Mouse (Mus musculus) C2C12 (cell line): ENCODE measurements around the gene Ikbke. TPM values are rescaled to one million over a fixed set of nuclear protein-coding genes. Genes with fewer than 3 reads are reported as not detected.
A peak's percentile ranks its signal among the peaks of the same experiment; 100 is the strongest.

Experiments used
- H3K27me3 ChIP-seq: one replicate; pipeline ENCODE4 v1.6.1; 2011; ENCODE audit not compliant: control insufficient read depth, insufficient read depth, insufficient read length
- H3K36me3 ChIP-seq: one replicate; pipeline ENCODE4 v1.6.1; 2011; ENCODE audit not compliant: control insufficient read depth, insufficient read depth
- H3K4me3 ChIP-seq: one replicate; pipeline ENCODE4 v1.5.1; 2011; ENCODE audit warnings: mild to moderate bottlenecking, control low read depth; ENCODE audit not compliant: poor library complexity, insufficient read depth, severe bottlenecking
- H3K79me2 ChIP-seq: one replicate; pipeline ENCODE4 v1.6.1; 2011; ENCODE audit not compliant: control insufficient read depth, insufficient read depth
- H3K79me3 ChIP-seq: one replicate; pipeline ENCODE4 v1.6.1; 2011; ENCODE audit warnings: low read depth, control low read depth
- H3ac ChIP-seq: one replicate; pipeline ENCODE3; 2011; ENCODE audit warnings: low read depth; ENCODE audit not compliant: control insufficient read depth, insufficient read length
- CEBPB ChIP-seq: IDR thresholded peaks from one replicate; pipeline ENCODE4 v1.6.1; 2011; ENCODE audit warnings: low read depth, mild to moderate bottlenecking, control low read depth, moderate library complexity
- CTCF ChIP-seq: IDR thresholded peaks from one replicate; pipeline ENCODE4 v1.5.1; 2011; ENCODE audit not compliant: control insufficient read depth, insufficient read depth, insufficient read length
- FOSL1 ChIP-seq: IDR thresholded peaks from one replicate; pipeline ENCODE4 v1.8.0; 2011; ENCODE audit warnings: mild to moderate bottlenecking, low read length; ENCODE audit not compliant: poor library complexity, insufficient read depth, severe bottlenecking
- MAX ChIP-seq: IDR thresholded peaks from one replicate; pipeline ENCODE4 v1.6.1; 2011; ENCODE audit warnings: mild to moderate bottlenecking, control low read depth
- MYOD1 ChIP-seq: IDR thresholded peaks from one replicate; pipeline ENCODE4 v1.6.1; 2011; ENCODE audit warnings: low read depth; ENCODE audit not compliant: control insufficient read depth, insufficient read length
- MYOG ChIP-seq: IDR thresholded peaks from one replicate; pipeline ENCODE4 v1.6.1; 2011; ENCODE audit not compliant: control insufficient read depth, insufficient read length; ENCODE audit errors: extremely low read depth
- USF1 ChIP-seq: IDR thresholded peaks from one replicate; pipeline ENCODE4 v1.6.1; 2011; ENCODE audit warnings: low read depth, mild to moderate bottlenecking, control low read depth, moderate library complexity
- polyA plus RNA-seq: library from polyadenylated mRNA; unstranded; fragments of >200 nt; fragmentation: generic; extraction: Trizol; gene quantifications from one replicate; pipeline ENCODE4 v1.2.1, GENCODE M21; 2012; ENCODE audit warnings: missing spikeins

Gene Ikbke
- polyA plus RNA-seq, 1 experiment, result 1.4 TPM

- no peak for TF ChIP-seq MYOG
- TF ChIP-seq USF1, result no peak
- TF ChIP-seq CTCF, result no peak
- TF ChIP-seq MAX, result no peak
- no peak for TF ChIP-seq FOSL1
- no peak for TF ChIP-seq CEBPB
- TF ChIP-seq MYOD1, result no peak
- no peaks in the 10 kb centered on the region for H3K27me3 ChIP-seq
These were observed 39.7 kb downstream of the Ikbke start for GRCm38 (mm10) chr1:131239576-131240193.

GRCm38 (mm10) chr1:131238931-131239381, 40.5 kb downstream of the Ikbke start:
- Histone ChIP-seq H3K36me3 (no peaks in the 10 kb centered on the region), H3K4me3 (no peak overlapping the region), H3ac (peak overlapping the region; percentile 34), H3K79me3 (peaks cover 5% of the 10 kb centered on the region), H3K79me2 (peaks cover 4% of the 10 kb centered on the region), H3K27me3 (no peaks in the 10 kb centered on the region)
- TF ChIP-seq FOSL1, result no peak
- TF ChIP-seq MYOD1, result no peak
- no peak for TF ChIP-seq MYOG
- TF ChIP-seq CTCF, result no peak
- TF ChIP-seq MAX, result peak; percentile 34
- peak; percentile 8 for TF ChIP-seq USF1
- TF ChIP-seq CEBPB, result no peak

More at GRCm38 (mm10) chr1:131239576-131240193, 39.7 kb downstream of the Ikbke start:
- peaks cover 5% of the 10 kb centered on the region for H3K79me3 ChIP-seq
- peaks cover 4% of the 10 kb centered on the region for H3K79me2 ChIP-seq
- peak overlapping the region; percentile 34 for H3ac ChIP-seq
- no peak overlapping the region for H3K4me3 ChIP-seq
- no peaks in the 10 kb centered on the region for H3K36me3 ChIP-seq

DNA sequence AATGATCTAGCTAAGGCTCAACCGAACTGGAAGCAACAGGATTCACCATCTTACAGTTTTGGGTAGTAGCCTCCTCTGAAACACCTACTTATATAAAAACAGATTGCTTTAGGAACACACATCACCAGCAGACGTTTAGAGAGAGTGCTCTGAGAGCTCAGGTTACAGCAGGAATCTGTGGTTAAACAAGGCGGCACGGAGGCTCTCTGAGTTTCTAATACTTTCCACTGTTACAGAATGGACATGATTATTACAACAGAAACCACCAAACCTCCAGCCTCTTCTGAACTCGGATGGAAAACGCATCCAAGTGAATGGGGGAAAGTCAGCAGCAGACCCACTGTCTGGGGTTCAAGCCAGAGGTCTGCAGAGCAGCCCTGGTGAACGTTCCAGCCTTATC, 43.3 kb downstream of the Ikbke start:
- Histone ChIP-seq H3K4me3 (no peak overlapping the region), H3K79me3 (peaks cover 5% of the 10 kb centered on the region), H3ac (no peak overlapping the region), H3K79me2 (peaks cover 4% of the 10 kb centered on the region), H3K27me3 (no peaks in the 10 kb centered on the region), H3K36me3 (no peaks in the 10 kb centered on the region)
- TF ChIP-seq MYOG (no peak), CEBPB (peak; percentile 73)

DNA sequence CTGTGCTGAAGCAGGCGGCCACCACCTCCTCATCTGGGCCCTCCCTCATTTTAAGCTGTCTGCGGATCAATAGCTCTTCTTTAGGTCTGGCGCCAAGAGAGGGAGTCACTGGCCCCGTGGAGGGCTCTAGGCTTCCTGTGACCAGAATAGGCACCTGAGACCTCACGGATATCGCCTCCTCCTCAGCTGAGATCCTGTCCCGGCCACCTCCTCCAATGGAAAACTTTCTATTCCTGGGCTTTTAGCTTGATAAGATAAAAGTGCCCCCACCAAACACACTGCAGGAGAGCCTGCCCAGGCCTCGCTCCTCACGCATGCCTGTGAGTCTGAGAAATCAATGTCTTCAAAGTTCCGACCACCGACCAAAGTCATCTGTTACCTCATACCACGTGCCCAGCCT, 45.9 kb downstream of the Ikbke start:
- no peaks in the 10 kb centered on the region for H3K27me3 ChIP-seq
- no peaks in the 10 kb centered on the region for H3K36me3 ChIP-seq
- no peak overlapping the region for H3K4me3 ChIP-seq
- peaks cover 2% of the 10 kb centered on the region for H3K79me3 ChIP-seq
- peaks cover 4% of the 10 kb centered on the region for H3K79me2 ChIP-seq
- no peak for TF ChIP-seq FOSL1
- no peak for TF ChIP-seq CTCF
- no peak for TF ChIP-seq USF1
- no peak for TF ChIP-seq CEBPB
- TF ChIP-seq MYOG, result no peak
- no peak for TF ChIP-seq MAX
- TF ChIP-seq MYOD1, result no peak
- H3ac ChIP-seq, result no peak overlapping the region

GRCm38 (mm10) chr1:131228659-131229058, 50.7 kb downstream of the Ikbke start:
- no peak for TF ChIP-seq USF1
- no peak for TF ChIP-seq MAX
- no peak for TF ChIP-seq CTCF
- no peak for TF ChIP-seq MYOD1
- TF ChIP-seq CEBPB, result no peak
- no peak for TF ChIP-seq MYOG
- no peak for TF ChIP-seq FOSL1
- H3K27me3 ChIP-seq, result no peaks in the 10 kb centered on the region
- H3K79me2 ChIP-seq, result no peaks in the 10 kb centered on the region
- H3K4me3 ChIP-seq, result no peak overlapping the region
- H3ac ChIP-seq, result no peak overlapping the region
- H3K79me3 ChIP-seq, result no peaks in the 10 kb centered on the region
- no peaks in the 10 kb centered on the region for H3K36me3 ChIP-seq

- TF ChIP-seq CTCF (peak; percentile 50), MAX (no peak)
These were observed 51.2 kb downstream of the Ikbke start for GRCm38 (mm10) chr1:131228225-131228624.

More at GRCm38 (mm10) chr1:131228225-131228624, 51.2 kb downstream of the Ikbke start:
- H3K4me3 ChIP-seq, result no peak overlapping the region
- H3K36me3 ChIP-seq, result no peaks in the 10 kb centered on the region
- no peaks in the 10 kb centered on the region for H3K27me3 ChIP-seq
- H3K79me3 ChIP-seq, result no peaks in the 10 kb centered on the region
- H3K79me2 ChIP-seq, result no peaks in the 10 kb centered on the region
- H3ac ChIP-seq, result no peak overlapping the region
